Mouse (Mus musculus) adrenal gland, adult (tissue): Measurements from ENCODE around the gene Mphosph9.

Experiments used
- DNase-seq, 2 experiments: peaks; one replicate each; pipeline ENCODE4 v3.0.0; 2022 to 2023; ENCODE audit warnings: low spot score in 1 of 2; ENCODE audit not compliant: inconsistent age in 2 of 2

The Mphosph9 gene

GRCm38 (mm10) chr5:124270226-124270625 is 57.5 kb downstream of the Mphosph9 start:
- DNase-seq: no peak

- DNase-seq: no peak
Observed at GRCm38 (mm10) chr5:124269661-124270060, 58.1 kb downstream of the Mphosph9 start.

DNA sequence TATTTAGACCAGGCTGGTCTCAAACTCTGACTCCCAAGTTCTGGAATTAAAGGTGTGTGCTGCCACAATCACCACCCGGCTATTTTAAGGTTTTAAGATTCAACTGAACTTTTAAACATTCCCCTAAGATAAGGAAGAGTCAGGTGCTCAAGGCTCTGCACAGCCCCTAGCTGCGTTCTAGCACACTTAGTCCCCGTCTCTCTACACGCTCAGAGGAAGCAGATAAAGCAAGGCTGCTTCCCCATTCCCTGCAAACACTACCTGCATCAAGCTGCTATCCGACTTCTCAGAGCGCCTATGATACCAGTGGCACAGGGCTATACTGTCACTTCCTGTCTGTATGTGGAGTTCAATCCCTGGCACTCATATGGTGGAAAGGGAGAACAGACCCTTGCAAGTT is 60.1 kb downstream of the Mphosph9 start:
- no peak for DNase-seq

- peak; percentile 18 to 58 for DNase-seq
Observed at GRCm38 (mm10) chr5:124266821-124267220, 61.0 kb downstream of the Mphosph9 start.

GRCm38 (mm10) chr5:124263246-124263645 is 64.5 kb downstream of the Mphosph9 start:
- DNase-seq: no peak

GRCm38 (mm10) chr5:124262090-124262489 is 65.7 kb downstream of the Mphosph9 start:
- no peak for DNase-seq

DNA sequence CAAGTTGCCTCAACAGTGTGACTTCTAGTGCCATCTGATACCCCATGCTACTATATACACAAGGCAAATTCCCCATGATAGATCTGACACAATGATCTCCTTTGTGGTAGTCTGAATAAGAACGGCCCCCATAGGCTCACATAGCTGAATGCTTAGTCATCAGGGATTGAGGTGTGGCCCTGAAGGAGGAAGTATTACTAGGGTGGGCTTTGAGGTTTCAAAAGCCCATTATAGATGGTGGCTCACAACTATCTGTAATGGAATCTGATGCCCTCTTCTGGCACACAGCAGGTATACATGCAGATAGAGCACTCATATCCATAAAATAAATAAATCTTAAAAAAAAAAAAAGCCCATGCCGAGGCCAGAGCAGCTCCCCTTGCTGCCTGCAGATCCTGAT is 68.6 kb downstream of the Mphosph9 start:
- DNase-seq: peak in 1 of 2 experiments; percentile 43

- no peak for DNase-seq
Observed at GRCm38 (mm10) chr5:124258026-124258425, 69.7 kb downstream of the Mphosph9 start.

DNA sequence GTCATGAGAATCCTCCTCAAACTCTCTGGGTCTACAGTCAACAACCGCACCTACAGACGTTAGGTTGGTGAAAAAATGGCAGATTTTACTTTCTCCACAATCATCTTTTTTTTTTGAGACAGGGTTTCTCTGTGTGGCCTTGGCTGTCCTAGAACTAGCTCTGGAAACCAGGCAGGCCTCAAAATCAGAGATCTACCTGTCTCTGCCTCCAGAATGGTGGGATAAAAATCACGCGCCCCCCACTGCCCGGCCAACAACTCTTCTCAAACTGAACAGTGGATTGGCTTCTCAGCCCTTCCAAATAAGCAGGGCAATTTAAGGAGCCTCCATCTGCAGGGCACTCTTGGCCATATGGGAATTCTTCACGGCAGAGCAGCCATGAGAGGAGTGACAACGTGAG is 72.6 kb downstream of the Mphosph9 start:
- no peak for DNase-seq

- DNase-seq: no peak
Observed at GRCm38 (mm10) chr5:124253555-124253954, 74.2 kb downstream of the Mphosph9 start.

DNA sequence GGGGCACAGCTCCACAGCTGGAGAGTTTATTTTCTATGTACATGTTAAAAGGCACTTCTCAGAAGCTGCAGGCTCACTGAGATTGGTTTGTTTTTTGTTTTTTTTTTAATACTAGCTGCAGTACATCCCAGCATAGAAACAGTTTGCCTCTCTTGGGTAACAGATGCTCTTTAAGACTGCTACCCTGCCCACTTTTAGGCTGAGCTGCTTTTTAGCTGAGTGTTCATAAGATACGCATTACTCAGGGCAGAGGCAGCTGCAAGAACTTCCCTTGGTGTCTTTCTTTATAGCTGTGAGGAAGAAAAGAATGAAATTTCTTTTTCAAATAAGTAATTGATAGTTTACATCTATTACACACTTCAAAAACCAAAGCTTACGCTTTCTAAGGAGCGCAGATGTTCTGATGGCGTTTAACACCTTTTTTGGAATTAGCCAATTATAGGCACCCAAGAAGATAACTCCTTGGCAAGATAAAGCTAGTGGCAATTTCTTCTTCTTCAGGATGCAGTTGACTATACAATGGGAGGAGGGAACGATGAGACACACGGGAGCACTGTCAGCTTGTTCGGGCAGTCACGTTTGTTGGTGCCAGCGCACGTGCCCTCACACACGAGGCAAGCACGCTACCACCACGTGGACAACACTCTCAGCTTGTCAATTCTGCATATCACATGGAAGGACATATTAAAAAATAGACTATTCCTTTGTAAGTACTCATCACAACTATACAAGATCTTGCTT is 75.0 kb downstream of the Mphosph9 start:
- no peak for DNase-seq

DNA sequence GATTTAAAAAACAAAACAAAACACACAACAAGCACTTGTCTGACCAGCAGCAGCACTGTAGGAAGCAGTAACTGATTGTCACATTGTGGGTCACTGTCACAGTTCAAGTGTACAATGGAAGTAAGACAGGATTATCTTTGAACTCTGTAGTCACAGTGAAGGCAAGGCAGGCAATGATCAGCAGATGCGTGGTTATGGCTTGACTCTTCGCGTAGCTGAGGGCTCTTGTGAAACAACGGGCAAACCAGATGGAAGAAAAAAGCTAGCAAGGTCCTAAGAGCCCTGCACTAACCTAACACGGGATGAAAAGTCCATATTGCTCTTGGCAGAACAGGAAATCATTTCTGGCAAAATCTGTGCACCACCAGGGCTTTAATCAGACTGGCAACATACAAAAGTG is 76.7 kb downstream of the Mphosph9 start:
- peak in 1 of 2 experiments; percentile 23 for DNase-seq

GRCm38 (mm10) chr5:124249614-124250591 is 77.9 kb downstream of the Mphosph9 start, which contains the start of gene Pitpnm2:
Gene Pitpnm2 (minus strand): TSS chr5:124249760.
- DNase-seq: peak; percentile 56 to 85

- DNase-seq: peak; percentile 75 to 91
Observed at GRCm38 (mm10) chr5:124248845-124249613, 78.7 kb downstream of the Mphosph9 start.

DNA sequence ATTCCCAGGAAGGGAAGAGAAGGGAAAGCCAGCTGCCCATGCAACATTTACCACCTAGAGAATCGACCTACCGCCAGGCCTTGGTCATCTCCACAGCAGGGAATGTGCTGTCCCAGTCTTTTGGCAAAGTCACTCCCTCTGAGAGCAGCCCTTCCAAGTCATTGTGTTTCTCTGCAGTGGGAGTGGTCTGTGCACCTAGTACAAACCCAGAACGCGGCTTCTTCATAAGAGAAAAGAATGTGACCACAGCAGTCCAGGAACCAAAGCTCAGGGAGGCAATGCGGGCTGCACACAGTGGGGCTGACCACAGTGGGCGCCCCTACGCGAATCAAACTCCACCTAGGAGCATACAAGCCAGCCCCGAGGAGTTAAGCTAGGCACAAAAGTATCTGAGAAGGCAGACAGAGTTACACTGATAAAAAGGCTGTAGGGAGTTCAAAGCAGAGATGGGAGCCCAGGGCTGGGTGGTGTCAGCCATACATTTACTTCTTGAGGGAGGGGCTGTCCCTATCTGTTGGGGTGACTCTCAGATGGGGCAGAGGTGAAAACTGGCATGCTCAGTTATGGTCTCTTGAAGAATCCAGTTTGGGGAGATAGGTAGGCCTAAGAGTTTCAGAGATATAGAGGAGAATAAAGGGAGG is 79.7 kb downstream of the Mphosph9 start:
- peak; percentile 63 to 71 for DNase-seq

- peak in 1 of 2 experiments; percentile 23 for DNase-seq
Observed at GRCm38 (mm10) chr5:124247296-124247695, 80.5 kb downstream of the Mphosph9 start.

DNA sequence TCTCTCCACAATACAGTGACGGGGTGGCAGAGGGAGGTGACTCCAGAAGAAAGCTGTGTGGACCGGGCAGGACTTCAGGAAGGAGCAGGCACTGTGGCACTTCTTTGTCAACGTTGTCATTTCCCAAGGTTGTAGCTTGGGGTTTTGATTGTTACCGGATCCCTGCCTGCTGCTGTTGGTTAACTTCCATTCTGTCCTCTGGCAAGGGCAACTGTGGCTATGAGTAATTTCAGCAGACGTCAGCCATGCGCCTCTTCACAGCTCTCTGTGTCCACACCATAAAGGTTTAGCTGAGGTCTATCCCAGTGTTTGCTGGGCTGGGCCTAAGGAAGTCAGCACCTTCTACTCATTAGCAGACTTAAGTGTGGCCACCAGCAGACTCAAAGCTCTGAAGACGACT is 82.9 kb downstream of the Mphosph9 start:
- DNase-seq: peak in 1 of 2 experiments; percentile 69

- DNase-seq: peak in 1 of 2 experiments; percentile 23
Observed at GRCm38 (mm10) chr5:124244449-124244848, 83.3 kb downstream of the Mphosph9 start.

GRCm38 (mm10) chr5:124243236-124243901 is 84.4 kb downstream of the Mphosph9 start:
- peak in 1 of 2 experiments; percentile 21 for DNase-seq
